Mouse (Mus musculus) left cerebral cortex, postnatal 4 days (tissue): Measurements from ENCODE around the gene Uvrag. TPM values are rescaled to one million over a fixed set of nuclear protein-coding genes. Genes with fewer than 3 reads are reported as not detected.
A peak's percentile ranks its signal among the peaks of the same experiment; 100 is the strongest.

ENCODE experiments used
- DNase-seq: peaks from one replicate; pipeline ENCODE4 v3.0.0-alpha.2; 2022
- intact Hi-C: fragments of 180-260 bp; cut with DNase I; formaldehyde crosslinking; loops from one replicate; pipeline ENCODE4 v1.15.1; 2025
- total RNA-seq, 2 experiments: library from RNA; stranded (reverse); gene quantifications; 2 replicates each; pipeline ENCODE4 v1.2.3; 2021

Uvrag gene
- total RNA-seq, 2 experiments from 2014 or later: 36.3 to 37.4 TPM

DNA sequence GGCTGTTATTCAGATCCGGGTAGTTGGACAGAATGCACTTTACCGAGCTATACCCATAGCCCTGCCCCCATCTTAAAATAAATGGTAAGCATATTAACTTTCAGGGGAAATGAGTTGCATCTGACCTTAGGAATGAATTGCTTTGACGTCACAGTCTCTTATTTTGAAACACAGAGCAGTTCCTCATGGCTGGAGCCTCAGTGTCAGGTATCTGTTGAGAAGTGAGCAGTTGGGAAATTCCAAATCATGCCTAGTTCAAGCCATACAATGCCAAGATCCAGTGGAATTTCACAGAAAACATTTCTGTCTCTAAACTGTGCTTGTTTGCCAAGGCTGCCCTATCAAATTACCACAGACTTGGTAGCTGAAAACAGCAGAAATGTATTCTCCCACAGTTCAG is 2.3 kb upstream of the Uvrag start:
- intact Hi-C loops: no loop called here
- no peak for DNase-seq

DNA sequence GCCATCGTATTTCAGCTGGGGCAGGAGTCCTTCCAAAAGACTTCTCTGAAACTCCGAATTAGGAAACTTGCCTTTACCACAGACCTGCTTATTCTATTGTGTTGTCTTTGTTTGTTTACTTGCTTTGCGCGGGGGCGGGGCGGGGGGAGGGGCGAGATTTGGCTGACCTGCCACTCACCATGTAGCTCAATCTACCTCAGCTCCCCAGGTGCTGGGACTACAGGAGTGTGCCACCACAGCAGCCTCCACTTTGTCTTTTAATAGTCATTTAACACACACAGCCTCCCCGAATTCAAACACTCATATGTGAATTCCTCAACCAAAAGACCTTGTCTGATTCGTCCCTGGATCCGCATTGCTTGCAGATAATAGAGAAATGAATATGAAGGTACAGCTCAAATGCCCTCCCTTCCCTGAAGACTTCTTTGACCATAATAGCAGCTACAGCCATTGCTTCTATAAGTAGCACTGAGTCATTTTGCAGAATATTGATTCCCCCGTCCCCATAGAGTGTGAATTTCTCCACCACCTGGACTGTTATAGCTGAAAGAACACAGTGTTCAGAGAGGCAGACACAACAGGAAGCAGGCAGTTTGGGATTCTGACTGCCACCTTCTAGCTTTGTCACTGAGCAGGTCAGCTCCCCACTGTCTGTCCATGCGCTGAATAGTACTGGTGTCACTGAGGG is 1.1 kb upstream of the Uvrag start:
- no peak for DNase-seq
- intact Hi-C loops: no loop called here

DNA sequence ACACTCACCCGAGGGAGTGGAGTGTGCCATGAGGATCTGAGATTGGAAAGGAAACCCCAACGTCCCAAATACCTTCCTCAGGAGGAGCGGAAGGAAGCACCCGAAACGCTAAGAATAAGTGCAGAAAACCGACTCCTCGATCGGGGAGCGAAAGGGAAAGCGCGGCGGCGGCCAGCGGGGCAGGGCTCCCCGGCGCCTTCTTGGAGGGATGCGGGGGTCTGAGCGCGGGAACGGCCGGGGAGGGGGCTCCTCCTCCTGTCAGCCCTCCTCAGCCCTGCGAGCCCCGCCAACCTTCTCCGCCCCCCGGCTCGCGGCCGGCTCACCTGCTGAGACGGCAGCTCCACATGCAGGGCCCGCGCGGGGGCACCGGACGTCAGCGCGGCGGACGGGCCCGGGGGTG is 430 bp downstream of the Uvrag start:
- peak; percentile 44 for DNase-seq
- intact Hi-C loops: no loop called here

DNA sequence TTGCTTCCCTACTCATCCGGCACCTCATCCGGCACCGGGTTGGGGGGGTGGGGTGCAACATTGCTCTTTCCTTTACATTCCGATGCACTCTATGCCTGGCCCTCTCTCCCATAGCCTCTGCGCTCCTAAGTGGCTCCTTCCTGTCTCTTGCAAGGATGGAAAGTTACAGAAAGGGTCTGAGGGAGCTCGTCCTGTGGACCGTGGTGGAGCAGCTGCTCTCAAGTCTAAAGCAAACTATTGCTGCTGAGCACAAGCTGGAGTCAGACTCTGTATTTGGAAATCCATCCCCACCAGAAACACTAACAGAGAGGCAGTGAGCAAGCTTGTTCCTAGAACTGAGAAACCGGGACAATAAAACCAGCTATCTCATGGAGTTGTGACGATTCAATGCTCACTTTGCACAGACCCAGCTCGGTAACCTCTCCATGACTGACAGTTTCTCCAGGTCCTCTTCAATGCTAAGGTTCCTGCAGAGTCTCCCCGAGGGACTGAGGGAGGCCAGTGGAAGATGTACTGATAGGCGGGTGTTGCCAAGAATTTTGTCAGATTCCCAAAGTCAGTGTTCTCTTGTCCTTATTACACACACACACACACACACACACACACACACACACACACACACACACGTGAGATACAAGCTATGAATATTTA is 975 bp downstream of the Uvrag start:
- intact Hi-C loops: no loop called here
- no peak for DNase-seq

DNA sequence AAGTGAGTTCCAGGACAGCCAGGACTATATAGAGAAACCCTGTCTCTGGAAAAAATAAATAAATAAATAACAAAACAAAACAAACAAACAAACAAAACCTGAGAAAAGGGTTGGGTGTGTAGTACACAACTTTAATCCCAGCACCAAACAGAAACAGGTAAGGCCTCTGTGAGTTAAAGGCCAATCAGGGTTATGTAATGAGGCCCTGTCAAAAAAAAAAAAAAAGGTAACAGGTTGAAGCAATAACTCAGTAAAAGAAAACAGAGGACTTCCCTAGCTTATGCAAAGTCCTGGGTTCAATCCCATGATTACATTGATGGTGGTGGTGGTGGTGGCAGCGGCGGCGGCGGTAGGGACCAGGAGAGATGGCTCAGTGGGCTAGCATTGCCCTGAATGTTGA is 3.4 kb downstream of the Uvrag start:
- intact Hi-C loops: no loop called here
- DNase-seq: no peak

DNA sequence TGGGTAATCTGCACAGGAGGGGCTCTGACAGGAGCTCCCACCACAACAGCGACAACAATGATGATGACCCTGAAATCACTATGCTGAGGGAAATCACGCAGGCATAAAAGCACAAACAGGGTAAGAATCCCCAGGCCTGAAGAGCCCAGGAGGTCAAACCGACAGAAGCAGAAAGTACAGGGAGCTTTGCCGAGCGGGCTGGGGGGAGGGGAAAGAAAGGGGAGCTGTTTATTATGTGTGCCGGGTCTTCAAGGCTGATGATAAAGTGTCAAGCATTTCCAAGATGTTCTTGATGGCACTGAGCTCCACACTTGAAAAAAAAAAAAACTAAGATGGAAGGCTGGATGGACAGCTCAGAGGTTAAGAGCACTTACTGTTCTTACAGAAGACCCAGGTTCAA is 4.2 kb downstream of the Uvrag start:
- DNase-seq: no peak
- intact Hi-C loops: no loop called here

DNA sequence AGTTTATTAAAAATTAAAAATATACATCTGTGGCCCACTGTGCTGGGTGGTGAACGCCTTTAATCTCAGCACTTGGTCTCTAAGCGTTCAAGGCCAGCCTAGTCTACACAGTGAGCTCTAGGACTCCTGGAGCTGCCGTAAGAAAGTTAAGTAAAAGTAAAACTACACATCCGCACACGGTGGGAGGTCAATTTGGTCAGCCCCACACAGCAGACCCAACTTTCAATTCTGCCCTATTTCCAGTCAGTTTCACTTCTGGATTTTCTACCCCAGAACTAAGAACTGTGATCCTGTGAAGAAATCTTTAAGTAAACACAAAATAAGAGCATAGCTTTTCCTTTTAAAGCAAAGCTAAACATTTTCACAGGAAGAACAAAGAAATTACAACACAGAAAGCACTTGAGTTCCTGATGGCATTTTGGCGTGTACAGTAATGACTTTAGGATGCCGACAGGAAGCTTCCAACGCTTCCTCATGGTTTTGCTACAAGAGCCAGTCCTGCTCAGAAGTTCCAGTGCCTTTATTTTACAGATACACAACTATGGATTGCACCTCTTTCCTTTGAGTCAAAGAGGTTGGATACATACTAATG is 7.0 kb downstream of the Uvrag start:
- DNase-seq: no peak
- intact Hi-C loops: no loop called here

DNA sequence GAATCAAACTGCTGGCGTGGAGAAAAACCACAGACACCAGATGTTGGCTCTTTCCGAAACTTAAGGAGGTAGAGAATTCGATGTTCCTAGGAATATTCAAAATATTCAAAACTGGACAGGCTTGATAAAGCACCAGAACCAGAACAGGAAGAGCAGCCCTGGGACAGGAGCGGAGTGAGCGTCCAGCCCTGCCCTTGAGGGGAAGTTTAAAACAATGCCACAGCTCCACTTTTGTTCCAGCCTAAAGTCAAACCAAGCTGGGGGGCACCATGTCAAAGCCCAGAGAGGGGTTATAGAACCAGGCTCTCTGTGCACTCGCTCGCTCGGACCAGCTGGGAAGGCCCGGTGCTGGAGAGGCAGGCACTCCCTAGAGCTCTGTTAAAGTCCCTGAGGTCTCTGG is 8.3 kb downstream of the Uvrag start:
- intact Hi-C loops: no loop called here

DNA sequence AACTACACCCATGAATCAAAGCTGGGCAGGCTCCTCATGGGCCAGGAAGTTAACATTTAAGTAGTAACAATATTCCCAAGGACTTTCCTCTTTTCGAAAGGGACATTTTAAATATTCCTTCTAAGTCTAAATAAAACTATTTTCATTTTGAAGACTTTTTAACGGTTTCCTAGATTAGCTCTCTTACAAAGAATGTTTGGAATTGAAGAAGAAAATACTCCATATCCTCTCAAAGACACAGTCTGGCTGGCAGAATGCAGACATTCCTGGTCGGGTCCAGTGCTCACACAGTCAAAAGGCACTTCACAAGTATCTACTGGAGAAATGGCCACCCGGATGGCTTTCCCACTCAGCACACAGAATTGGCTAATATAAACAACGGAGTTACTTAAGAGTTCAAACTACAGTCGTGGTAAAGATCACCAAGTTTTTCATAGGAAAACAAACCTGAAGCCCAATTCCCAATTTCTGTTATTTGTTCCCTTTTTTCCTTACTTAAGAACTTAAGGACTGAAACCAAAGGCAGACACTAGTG is 9.1 kb downstream of the Uvrag start:
- intact Hi-C loops: no loop called here
- no peak for DNase-seq

More for the DNA sequence above, 8.3 kb downstream of the Uvrag start:
- no peak for DNase-seq

DNA sequence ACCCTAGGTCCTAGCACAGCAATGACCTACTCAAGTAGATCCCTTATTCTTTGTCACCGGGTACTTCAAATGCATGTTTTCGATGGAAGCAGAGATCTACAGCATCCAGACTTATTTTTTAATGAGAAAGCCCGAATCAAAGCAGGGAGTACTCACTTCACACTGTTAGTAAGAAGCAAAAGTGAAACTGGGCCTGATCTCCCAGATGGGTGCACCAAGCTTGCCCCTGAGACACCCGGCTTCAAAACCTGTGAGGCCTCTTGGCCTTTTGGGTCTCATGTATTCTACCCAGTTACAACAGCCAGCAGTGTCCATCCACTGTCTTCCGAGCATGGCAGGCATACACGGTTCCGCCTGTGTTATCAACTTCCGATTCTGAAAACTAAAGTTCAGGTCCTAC is 12.0 kb downstream of the Uvrag start:
- no peak for DNase-seq
- intact Hi-C loops: no loop called here

DNA sequence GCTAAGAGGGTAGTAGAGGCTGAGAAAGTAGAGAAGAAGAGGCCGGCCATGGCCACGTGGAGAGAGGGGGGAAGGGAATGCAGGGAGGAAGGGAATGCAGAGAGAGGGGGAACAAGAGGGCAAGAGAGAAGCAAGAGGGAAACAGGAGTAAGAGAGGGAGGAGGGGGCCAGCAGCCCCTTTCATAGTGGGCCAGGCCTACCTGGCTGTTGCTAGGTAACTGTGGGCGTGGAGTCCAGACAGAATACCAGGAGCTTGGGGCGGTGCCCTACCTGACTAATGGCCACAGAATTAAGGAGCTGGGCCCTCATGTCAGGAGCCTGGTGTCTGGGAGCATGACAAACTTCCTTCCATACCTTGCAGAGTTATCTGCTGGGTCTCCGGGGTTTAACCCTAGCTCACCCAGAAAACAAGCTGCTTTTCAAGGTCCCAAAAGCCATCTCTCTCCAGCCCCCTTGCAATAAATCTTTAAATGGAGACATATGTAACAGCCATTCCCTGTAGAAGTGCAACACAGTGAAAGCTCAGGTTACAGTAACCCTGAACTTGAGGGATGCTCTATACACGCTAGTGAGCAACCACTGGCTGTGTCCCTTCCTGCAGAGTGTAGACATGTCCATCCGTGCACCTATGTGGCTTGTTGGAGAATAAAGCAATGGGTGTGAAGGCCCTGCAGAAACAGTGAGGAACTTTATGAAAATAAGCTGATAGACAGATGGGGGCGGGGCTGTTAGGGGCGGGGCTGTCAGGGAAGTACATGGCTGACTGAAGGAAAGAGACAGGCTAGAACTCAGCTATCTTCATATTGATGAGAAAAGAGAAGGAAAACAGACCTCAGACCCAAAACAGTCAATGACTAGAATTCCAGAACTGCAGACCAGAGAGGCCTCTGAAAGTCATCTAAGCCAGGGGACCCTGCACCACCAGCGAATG is 12.7 kb downstream of the Uvrag start:
- no peak for DNase-seq
- intact Hi-C loops: no loop called here

DNA sequence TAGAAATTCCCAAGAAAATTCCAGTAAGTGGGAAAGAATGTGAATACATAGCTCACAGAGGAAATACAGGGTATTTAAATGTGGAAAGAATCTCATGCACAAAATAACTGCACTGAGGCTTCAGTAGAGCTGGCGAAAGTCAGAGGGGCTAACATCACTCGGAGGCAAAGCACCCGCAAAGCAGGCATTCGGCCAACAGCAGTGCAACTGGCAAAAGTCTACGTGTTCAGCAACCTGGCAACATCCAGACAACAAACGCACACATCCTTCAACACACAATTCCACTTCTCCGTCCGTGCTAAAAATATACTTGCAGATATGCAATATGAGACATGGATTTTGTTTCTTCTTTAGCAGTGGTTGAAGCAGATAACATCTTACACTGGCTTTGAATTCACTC is 14.9 kb downstream of the Uvrag start:
- DNase-seq: peak; percentile 35
- intact Hi-C loops: no loop called here

DNA sequence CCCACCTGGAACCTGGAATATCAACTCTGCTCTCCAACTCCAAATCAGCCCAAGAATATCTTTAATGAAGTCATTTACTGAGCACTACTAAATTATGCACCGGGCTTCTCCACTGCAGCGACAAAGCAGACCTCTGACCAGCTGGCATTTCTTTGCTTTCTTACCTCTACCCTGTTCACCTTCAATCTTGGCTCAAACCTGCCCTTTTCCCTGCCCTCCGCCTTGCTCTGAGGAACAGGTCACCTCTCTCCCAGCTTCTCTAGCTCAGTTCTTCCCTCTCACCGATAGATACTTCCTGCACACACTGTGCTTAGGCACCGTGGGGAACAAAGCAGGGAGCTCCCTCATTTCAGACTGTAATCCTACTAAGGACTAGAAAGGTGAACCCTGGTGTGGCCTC is 18.3 kb downstream of the Uvrag start:
- intact Hi-C loops: no loop called here
- no peak for DNase-seq

DNA sequence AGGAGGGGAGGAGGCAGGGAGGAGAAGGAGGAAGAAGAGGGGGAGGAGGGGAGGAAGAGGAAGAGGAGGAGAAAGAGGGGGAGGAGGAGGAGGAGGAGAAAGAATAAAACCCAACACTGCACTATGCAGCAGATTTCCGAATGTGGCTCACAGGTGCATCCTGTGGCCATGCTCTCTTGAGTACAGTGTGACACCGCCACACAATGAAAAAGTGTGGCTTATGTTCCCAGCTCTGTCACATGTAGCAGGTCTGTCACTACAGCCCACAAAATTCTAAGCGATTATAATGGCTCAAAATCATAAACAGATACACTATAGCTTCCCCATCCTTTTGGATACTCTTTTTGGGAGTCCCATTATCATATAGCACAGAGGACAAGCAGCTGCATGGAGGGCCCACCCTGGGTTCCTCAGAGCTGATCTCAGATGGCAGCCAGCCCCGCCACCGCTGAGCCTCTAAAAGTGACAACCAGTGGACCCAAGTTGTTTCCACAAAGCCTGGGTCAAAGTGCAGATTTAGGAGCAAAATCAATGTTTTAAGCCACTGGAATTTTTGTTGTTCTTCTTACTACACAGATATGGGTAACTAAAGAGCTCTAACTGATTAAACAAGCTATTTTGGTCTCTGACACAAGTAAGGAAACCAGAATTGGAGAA is 19.9 kb downstream of the Uvrag start:
- DNase-seq: no peak
- intact Hi-C loops: no loop called here

DNA sequence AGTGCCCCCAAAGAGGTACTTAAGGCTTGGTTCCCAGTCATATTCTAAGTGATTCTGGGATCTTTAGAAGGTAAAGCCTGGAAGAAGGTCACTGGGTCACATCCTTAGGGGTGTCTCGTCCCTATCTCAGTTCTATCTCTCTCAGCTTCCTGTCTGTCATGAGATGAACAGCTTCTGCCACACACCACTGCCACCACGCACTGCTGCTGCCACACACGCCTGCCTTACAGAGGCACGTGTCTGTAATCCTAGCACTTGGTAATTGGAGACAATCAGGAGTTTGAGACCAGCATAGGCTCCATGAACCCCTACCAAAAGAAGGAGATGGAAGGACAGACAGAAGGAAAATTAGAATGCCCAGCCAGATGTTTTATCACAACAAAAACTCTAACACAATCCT is 20.9 kb downstream of the Uvrag start:
- no peak for DNase-seq
- intact Hi-C loops: no loop called here

DNA sequence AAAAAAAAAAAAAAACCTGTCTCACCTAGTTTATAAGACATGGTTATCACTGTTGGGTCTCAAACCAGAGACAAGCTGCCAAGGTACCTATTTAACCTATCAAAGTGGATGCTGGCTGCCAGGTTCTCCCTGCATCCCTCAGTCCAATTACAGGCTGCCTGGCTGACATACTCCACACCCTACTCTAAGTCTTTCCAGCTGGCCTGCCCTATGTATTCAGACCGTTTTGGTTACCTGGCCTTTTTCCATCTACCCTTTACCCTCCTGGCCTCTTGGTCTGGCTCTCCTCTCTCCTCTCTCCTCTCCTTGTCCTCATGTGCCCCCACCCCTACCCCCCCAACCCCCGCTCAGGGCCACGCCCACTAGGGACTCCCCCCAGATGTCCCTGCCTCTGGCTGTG is 24.2 kb downstream of the Uvrag start:
- DNase-seq: no peak
- intact Hi-C loops: no loop called here

DNA sequence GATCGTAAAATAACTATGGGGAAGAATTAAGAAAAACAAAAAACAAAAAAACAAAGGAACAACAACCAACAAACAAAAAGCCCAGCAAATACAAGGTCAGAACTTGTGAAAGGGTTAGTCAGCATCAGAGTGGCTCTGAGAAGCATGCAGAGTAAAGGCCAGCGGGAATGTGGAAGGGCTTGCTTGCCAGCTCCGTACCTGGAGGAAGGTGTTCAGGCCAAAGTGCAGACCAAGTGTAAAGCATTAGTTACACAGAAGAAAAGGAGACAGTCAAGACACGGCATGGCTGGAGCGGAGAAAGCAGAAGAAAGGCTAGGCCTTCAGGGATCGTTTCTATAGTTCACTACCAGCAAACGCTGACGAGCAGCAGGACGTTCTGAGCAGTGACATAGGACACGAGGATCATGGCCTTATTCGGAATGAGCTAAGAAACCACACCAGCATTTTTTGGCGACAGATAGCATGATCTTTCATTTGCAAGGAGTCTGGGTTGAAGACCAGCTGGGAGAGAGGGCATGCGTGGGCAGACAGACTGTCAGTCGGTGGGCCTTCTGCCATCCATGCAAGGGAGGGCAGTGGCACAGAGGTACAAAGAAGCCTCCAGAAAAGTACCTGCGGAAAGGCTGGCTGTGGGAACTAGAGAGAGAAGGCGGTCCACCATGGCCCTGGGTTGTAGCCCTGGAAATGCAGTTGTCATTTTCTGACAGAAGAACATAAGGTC is 26.8 kb downstream of the Uvrag start:
- DNase-seq: peak; percentile 10
- intact Hi-C loops: no loop called here

DNA sequence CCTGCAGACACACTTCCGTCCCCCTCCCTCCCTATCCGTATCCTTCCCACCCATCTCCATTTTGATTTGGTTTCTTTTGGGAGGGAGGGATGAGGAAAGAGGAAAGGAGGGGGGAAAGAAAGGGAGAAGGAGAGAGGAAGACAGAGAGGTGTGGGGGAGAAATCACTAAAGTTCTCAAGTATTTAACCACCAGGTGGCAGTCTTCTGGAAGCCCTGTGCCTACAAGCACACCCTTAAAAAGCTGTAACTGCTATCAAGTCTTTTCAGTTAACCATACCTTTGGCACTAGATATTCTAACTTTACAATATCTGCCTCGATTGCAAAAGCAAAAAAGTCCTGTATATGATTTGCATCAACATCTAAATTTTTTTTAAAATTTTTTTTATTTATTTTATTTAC is 33.4 kb downstream of the Uvrag start:
- intact Hi-C loops: no loop called here
- DNase-seq: no peak

DNA sequence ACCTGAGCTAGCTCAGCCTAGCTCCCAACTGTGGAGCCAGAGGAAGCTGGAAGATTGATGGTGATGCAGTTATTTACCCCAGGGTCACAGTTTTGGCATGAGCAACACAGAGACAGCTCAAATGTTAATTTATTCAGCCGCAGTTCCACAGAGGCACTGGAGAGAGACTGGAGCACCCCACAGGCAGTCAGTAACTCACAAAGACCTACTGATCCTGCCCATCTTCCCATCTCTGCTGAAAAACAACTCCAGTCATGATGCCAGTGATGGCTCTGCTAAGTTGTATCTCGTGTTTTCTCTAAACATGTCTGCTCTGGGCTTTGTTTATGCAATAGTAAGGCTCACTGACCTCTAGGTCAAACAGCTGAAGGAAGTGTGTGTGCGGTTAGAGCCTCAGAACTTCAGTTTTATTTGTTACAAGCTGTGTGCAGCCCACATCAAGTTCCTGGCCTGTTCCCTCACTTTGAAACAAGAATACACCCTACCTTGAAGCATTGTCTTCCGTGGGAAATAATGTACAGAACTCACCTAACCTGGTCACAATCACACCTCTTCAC is 34.1 kb downstream of the Uvrag start:
- DNase-seq: no peak
- intact Hi-C loops: no loop called here
